Mouse (Mus musculus) liver, adult 2 months (tissue): ENCODE data around the gene Zdhhc12.

Experiments
- CTCF ChIP-seq: fragments of 200-500 bp; IDR thresholded peaks from 2 replicates; pipeline ENCODE4 v1.5.1; 2011; ENCODE audit warnings: low read depth, low read length, control low read depth
- POLR2A ChIP-seq: fragments of 200-500 bp; IDR thresholded peaks from 2 replicates; pipeline ENCODE4 v1.6.1; 2011; ENCODE audit warnings: low read length, control low read depth; ENCODE audit not compliant: insufficient read depth; ENCODE audit errors: extremely low read depth

GRCm38 (mm10) chr2:30057223-30057904 is 36.1 kb downstream of the Zdhhc12 start, which contains the start of gene Set:
- no peak for TF ChIP-seq CTCF
- TF ChIP-seq POLR2A: no peak
